Mouse (Mus musculus): Measurements from ENCODE around the gene Lrch4.
A peak's percentile ranks its signal among the peaks of the same experiment; 100 is the strongest.

Gene Lrch4

DNA sequence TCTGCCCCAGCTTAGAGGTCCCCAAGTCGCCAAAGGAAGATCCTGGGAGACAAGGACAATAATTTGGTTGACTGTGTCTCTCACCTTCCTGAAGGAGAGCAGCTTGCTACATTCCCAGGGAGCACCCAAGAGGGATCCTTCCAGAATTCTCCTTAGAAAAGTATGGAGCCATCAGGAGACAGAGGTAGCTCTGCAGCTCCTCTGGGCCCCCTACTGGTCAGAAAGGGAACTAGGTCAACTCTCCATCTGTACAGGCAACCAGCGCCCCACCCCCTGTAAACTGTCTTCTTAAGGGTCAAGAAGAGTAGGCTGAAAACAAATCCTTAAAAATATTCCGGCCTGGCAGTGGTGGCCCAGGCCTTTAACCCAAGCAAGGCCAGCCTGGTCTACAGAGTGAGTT lies 23.6 kb downstream of the Lrch4 start:
- peak; percentile 91 for DNase-seq (ENCODE audit: low spot score)

DNA sequence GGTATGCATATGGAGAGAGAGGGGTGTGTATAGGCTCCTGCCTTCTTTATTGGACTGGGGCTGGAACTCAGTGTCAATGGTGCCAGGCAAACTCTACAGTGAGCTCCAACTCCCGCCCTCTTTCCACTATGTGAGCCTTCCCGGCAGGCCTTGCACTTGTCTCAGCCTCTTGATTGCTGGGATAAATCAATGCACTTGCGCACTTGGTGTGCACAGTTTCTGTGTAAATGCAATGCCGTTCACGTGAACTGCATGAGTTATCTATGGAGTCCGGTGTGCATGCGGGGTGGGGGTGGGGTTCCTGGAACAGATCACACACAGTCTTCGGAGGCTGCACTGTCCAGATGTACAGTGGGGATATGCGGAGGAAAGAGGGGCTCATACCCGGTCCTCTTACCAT lies 24.4 kb downstream of the Lrch4 start:
- DNase-seq (ENCODE audit: low spot score), result no peak

GRCm38 (mm10) chr5:137654746-137655145 lies 25.8 kb downstream of the Lrch4 start:
- DNase-seq (ENCODE audit: low spot score), result peak; percentile 67

DNA sequence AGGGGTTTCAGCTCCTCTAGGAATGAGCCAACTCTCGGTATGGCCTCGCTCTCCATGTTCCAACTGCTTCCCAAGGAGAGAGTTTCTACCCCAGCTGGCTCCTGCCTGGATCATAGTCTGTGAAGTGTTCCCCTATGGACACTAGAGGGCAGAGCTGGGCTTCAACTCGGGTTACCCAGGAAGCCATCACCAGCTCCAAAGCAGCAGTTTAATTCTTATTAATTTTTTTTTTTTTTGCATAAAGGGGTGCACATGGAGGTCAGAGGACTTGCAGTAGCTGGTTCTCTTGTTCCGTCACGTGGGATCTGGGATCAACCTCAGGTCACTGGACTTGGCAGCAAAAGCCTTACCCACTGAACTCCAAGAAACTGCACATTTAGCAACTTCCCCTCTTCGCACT lies 28.1 kb downstream of the Lrch4 start:
- peak; percentile 93 for DNase-seq (ENCODE audit: low spot score)

DNA sequence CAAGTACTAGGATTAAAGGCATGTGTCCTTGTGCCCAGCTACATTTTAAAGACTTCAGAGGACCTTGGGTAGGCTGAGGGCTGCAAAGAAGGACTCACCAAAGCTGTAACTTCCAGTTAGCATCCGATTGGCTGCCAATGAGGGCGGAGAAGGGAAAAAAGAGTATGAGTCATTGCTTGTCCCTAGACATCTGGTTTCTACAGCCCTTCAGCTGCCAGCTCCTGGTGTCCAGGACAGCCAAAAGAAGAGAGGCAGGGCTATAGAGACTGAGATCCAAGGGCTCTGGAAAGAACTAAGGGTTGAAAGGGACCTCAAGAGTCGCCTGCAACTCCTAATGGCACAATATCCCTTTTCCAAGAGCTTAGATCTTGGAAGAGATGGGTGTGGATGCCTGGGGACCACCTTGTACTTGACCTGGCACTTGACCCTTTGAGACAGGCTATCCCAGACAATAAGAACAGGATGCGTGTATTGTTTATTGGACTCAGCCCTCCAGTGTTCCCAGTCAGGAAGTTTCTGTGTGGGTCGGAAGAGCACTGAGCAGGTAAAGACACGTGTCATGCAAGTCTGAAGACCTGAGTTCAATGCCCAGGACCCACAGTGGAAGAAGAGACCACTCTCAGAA lies 31.3 kb downstream of the Lrch4 start:
- DNase-seq (ENCODE audit: low spot score), result peak; percentile 94

- no peak for DNase-seq (ENCODE audit: low spot score)
These were observed 34.1 kb downstream of the Lrch4 start for GRCm38 (mm10) chr5:137663057-137663456.

GRCm38 (mm10) chr5:137668971-137669370 lies 40.0 kb downstream of the Lrch4 start:
- no peak for DNase-seq (ENCODE audit: low spot score)

DNA sequence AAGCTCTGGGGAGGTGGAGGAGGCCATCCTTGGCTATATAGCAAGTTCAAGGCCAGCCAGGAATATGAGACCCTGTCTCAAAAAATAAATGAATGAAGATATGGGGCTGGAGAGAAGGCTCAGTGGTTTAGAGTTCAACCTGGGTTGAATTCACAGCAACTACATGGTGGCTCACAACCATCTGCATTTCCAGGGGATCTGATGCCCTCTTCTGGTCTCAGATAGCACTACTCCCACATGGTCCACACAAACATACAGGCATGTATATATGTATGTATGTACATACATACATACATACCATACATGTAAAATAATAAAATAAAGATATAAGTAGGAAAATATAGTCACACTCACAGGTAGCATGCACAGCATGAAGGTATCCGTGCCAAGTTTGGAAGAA lies 41.3 kb downstream of the Lrch4 start:
- no peak for DNase-seq (ENCODE audit: low spot score)

GRCm38 (mm10) chr5:137671443-137672240 lies 42.7 kb downstream of the Lrch4 start:
- peak; percentile 95 for DNase-seq (ENCODE audit: low spot score)

DNA sequence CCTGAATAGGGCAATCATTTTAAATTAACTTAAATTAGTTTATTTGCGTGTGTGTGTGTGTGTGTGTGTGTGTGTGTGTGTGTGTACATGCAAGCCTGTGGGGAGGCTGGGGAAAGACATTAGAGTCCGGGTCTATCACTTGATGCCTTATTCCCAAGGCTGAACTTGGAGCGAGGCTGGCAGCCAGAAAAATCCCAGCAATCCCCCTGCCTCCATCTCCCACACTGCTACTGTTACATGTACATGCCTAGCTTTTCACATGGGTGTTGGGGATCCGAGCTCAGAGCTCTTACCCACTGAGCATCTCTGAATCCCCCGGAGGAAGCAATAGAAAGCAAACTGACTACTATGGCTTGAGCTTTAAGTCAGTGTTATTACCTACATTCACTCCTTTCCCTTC lies 43.4 kb downstream of the Lrch4 start:
- DNase-seq (ENCODE audit: low spot score), result no peak

DNA sequence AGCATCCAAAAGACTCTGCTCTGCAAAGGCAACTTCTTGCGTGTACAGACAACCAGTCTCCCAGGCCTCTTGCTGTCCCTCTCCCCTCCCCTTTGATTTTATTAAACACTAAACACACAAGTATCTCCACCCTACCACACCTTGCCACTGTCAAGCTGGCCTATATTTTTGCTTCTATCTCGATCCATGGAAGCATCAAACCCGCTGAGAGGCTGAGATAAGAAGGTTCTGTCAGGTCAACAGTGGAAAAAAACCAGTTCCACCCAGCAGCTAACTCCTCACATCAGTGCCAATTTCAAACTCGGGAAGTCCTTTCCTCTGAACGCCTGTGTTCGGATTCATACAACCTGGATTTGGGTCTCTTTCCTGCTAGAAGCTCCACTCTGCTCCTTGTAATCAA lies 44.1 kb downstream of the Lrch4 start:
- no peak for DNase-seq (ENCODE audit: low spot score)

GRCm38 (mm10) chr5:137674786-137675185 lies 45.9 kb downstream of the Lrch4 start:
- no peak for DNase-seq (ENCODE audit: low spot score)

DNA sequence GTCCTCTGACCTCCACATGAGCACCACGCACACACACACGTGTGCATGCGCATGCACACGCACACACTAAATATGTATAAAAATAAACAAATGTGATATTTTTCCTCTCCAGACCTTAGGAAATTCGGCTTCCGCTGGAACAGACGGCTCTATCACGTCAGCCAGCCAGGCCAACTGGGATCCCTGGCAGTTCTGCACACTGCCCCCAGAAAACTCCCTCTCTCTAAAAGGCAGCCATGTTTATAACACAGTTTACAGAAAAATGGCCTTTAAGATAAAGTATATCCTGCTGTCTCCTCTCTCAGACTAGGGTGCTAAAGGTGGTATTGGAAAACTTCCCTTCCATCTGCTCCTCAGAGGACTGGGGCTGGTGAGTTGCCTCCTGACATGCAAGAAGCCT lies 48.9 kb downstream of the Lrch4 start:
- DNase-seq (ENCODE audit: low spot score), result no peak

GRCm38 (mm10) chr5:137678736-137679135 lies 49.8 kb downstream of the Lrch4 start:
- no peak for DNase-seq (ENCODE audit: low spot score)

- DNase-seq (ENCODE audit: low spot score), result no peak
These were observed 50.8 kb downstream of the Lrch4 start for GRCm38 (mm10) chr5:137679726-137680125.

GRCm38 (mm10) chr5:137682526-137682925 lies 53.6 kb downstream of the Lrch4 start:
- DNase-seq (ENCODE audit: low spot score), result no peak

DNA sequence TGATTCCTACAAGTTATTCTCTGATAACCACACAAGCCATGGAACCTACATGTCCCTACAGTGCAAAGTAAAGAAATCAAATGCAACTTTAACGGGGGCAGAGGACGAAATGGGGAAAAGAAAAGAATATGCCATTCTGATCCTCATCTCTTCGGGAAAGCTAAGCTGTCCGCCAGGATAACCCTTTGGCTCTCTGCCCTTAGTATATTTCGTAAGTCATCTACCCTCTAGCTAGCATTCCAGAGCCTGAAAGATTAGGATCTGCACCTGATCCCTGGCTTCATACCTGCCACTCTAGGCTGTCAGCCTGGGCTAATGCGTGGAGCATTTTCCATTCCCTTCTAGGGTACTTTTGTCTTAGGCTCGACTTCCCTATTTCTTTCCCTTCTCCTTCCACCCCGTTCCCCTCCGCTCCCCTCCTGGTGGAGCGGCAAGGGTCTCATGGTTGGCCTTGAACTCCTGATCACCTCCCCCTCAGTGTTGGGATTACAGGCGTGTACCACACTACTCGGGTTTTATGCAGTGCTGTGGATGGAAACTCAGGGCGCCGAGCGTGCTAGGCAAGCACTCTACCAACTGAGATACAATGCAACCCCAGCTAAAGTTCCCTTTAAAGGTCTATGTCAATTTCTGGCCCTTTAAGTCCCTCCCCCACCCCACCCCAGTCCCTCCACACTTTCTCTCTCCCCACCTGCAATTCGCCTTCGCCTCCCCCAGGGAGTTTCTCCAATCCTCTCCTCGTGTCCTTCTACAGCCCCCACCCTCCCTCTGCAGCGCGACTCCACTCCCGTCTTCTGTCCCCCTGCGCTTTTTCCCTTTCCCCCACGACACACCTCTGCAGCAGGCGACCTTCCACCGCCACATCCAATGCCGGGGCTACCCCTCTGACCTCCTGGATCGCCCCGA lies 54.7 kb downstream of the Lrch4 start:
- DNase-seq (ENCODE audit: low spot score), result peak; percentile 38

DNA sequence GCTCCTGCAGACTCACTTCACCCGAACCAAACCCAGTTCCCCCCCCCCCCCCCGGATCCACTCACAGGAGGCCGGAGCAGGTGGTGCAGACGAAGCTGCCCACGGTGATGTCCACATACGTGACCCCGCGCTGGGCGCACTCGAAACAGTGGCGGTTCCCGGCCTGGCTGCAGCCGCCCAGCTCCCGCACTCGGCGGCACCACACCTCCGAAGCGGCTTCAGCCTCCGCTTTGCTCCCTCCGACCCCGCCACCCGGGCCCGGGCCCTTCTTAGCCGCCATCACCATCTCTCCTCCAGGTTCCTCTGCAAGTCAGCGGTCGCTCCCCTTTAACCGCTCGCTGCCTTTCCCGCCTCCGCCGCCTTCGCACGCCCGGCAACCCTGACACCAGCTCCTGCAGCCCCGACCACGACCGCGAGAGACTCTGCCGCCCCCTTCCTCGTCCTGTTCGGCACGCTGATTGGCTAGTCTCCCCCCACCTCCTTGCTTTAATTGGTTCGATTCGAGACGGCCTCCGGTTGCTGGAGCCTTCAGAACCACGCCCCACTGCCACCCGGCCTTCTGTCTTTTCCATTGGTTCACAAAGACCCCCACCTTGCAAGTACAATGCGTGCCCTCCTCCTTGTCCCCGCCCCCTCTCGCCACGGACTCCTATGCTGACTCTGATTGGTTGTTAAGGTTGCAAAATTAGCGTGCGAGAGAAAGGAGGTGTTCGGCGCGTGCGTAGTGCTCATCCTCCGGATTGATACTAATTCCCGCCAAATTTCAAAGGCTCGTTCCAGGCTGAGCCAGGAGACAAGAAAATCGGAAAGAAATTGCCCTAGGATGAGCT lies 55.6 kb downstream of the Lrch4 start, which contains the start of gene Agfg2:
Gene Agfg2, minus strand, starts transcription at position 433 of the 830 bp plus-strand sequence.
- peak; percentile 100 for DNase-seq (ENCODE audit: low spot score)

GRCm38 (mm10) chr5:137685653-137686052 lies 56.7 kb downstream of the Lrch4 start:
- DNase-seq (ENCODE audit: low spot score), result no peak

DNA sequence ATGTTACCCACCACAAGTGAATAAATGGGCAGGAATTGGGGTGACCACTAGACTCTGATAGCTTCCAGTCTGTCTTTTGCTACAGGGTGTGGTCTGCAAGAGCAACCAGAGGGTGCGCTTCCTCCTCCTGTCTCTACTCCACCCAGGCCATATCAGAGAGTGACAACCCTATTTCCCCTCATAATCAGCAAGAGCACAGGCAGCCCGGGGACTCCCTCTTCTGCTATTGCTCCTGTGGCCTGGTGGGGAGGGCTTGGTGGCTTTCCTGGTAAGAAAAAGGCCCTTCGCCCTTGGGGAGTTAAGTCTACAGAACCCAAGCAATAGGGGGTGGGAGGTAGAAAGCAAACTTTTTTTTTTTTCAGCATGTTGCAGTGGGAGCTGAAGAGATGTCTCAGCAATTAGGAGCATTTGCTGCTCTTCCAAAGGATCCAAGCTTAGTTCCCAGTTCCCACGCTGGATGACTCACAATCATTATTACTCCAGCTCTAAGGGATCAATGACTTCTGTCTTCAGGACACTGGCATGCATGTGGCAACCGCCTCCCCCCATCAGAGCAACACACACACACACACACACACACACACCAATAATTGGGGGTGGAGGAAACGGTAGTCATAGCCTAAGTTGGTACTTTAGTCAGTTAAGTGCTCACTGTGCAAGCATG lies 57.3 kb downstream of the Lrch4 start:
- no peak for DNase-seq (ENCODE audit: low spot score)

- no peak for DNase-seq (ENCODE audit: low spot score)
These were observed 61.1 kb downstream of the Lrch4 start for GRCm38 (mm10) chr5:137689974-137690373.
